ENCODE assay signal across 12 mouse cellular contexts in the genomic region with DNA sequence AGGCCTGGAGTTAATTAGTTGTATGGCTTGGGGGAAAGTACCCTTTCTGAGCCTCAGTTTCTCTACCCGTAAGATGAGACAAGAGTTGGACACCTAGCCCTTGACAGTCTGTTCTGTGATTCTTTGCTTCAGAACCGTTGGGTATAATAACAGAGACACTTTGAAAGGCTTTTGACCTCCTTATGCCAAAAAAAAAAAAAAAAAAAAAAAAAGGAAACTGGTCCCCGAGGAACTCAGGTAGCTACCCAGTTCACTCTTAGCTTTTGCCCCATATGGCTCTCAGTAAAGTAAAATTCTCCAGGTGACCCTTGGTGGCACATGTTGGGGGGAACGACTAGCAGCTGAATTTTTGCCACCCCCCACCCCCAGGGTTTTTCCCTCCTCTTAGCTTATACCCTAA. TPM values are rescaled to one million over a fixed set of nuclear protein-coding genes. Genes with fewer than 3 reads are reported as not detected.
DNase-seq lines count a peak whose midpoint lies in the region; ATAC-seq lines count a peak whose summit lies in the region.
"Had no signal": no experiment of that assay in that cellular context is flagged by ENCODE, and none has a peak within 500 bp of the region (broad histone marks: within the 10 kb centered on the region; RNA-seq: fewer than 3 reads in every experiment).

No protein-coding gene starts in this region.

- 50% methylated on average over 4 of the region's 4 CpGs for WGBS in heart, embryonic 14.5 days
- 49% methylated on average over 4 of the region's 4 CpGs for WGBS in intestine, embryonic 16.5 days
- WGBS in neural tube, embryonic 15.5 days = 34% methylated on average over 4 of the region's 4 CpGs

- peak overlapping the region; percentile 28 to 57; a peak in 3 of 4 replicates for H3K4me3 ChIP-seq in heart, embryonic 14.5 days (ENCODE audit: control insufficient read depth in 1 of 2, insufficient read depth in 1 of 2, low read depth in 1 of 2, low read length in 2 of 2)
- H3K4me3 ChIP-seq in megakaryocyte, embryonic 14.5 days (replicated peaks) = peak overlapping the region; percentile 28
- peak overlapping the region; percentile 18; the same call in 1 of the 2 replicates for H3K4me3 ChIP-seq in intestine, embryonic 16.5 days (ENCODE audit: low read length)
- no peak overlapping the region for H3K4me3 ChIP-seq in neural tube, embryonic 15.5 days (replicated peaks)

- 0 out of 2 replicates have a peak, but pooled peaks cover under 1% of the 10 kb centered on the region for H3K36me3 ChIP-seq in heart, embryonic 14.5 days (ENCODE audit: control insufficient read depth, insufficient read depth, low read length)
- peaks cover 40% of the 10 kb centered on the region for H3K36me3 ChIP-seq in megakaryocyte, embryonic 14.5 days (replicated peaks; ENCODE audit: low read length)
- H3K36me3 ChIP-seq in intestine, embryonic 16.5 days (ENCODE audit: control insufficient read depth, insufficient read depth, low read length) = no peaks in the 10 kb centered on the region
- no peaks in the 10 kb centered on the region for H3K36me3 ChIP-seq in neural tube, embryonic 15.5 days

- no peak for DNase-seq in heart, postnatal 36 days
- no peak for DNase-seq in adrenal gland, postnatal 10 days
- no peak for DNase-seq in cerebellum, postnatal 14 days
- DNase-seq: gastrocnemius, postnatal 10 days; kidney, postnatal 36 days; lung, adult 18-20 months; spleen, adult 18-20 months had no signal

- peaks cover 8 to 31% of the 10 kb centered on the region in 2 experiments for H3K4me1 ChIP-seq in heart, embryonic 14.5 days (ENCODE audit: control insufficient read depth in 2 of 2, insufficient read depth in 2 of 2, low read length in 2 of 2)
- H3K4me1 ChIP-seq in megakaryocyte, embryonic 14.5 days = peaks cover 59% of the 10 kb centered on the region
- H3K4me1 ChIP-seq in intestine, embryonic 16.5 days (ENCODE audit: control insufficient read depth, insufficient read depth, low read length) = peaks cover 2% of the 10 kb centered on the region; the same call in 1 of the 2 replicates
- H3K4me1 ChIP-seq in neural tube, embryonic 15.5 days = peaks cover 35% of the 10 kb centered on the region

- peak overlapping the region; percentile 72 for H3K4me2 ChIP-seq in heart, embryonic 14.5 days (ENCODE audit: low read length)
- H3K4me2 ChIP-seq in intestine, embryonic 16.5 days (ENCODE audit: low read depth, low read length) = peak overlapping the region; percentile 77
- peak overlapping the region; percentile 63 for H3K4me2 ChIP-seq in neural tube, embryonic 15.5 days

- no peak for ATAC-seq in heart, embryonic 14.5 days (ENCODE audit: insufficient number of reproducible peaks, insufficient read depth, low FRiP score, low read depth)
- ATAC-seq in megakaryocyte, adult 5-6 weeks (ENCODE audit: poor library complexity, severe bottlenecking) = no peak
- no peak for ATAC-seq in intestine, embryonic 16.5 days
- ATAC-seq in neural tube, embryonic 15.5 days (ENCODE audit: low FRiP score) = no peak

- no peaks in the 10 kb centered on the region for H3K9me3 ChIP-seq in heart, embryonic 14.5 days (ENCODE audit: control insufficient read depth, low read length)
- H3K9me3 ChIP-seq in megakaryocyte, embryonic 14.5 days = 0 out of 2 replicates have a peak, but pooled peaks cover 2% of the 10 kb centered on the region
- no peaks in the 10 kb centered on the region for H3K9me3 ChIP-seq in intestine, embryonic 16.5 days (ENCODE audit: control insufficient read depth, low read length)
- no peaks in the 10 kb centered on the region for H3K9me3 ChIP-seq in neural tube, embryonic 15.5 days (replicated peaks)

- H3K27me3 ChIP-seq in heart, embryonic 14.5 days (ENCODE audit: control insufficient read depth, insufficient read depth, low read length) = no peaks in the 10 kb centered on the region
- peaks cover 15% of the 10 kb centered on the region for H3K27me3 ChIP-seq in megakaryocyte, embryonic 14.5 days (replicated peaks)
- no peaks in the 10 kb centered on the region for H3K27me3 ChIP-seq in intestine, embryonic 16.5 days (replicated peaks; ENCODE audit: control insufficient read depth, insufficient read depth, low read length)
- H3K27me3 ChIP-seq in neural tube, embryonic 15.5 days (replicated peaks) = peaks cover 4% of the 10 kb centered on the region; the same call in 1 of the 2 replicates

- intact Hi-C loops in heart, postnatal 36 days (cut with DNase I) = loop anchor here (5.0 to 10.0 kb wide), 5 partner anchors 33 to 1732 kb away; a partner anchor contains a TSS

- H3K9ac ChIP-seq in heart, embryonic 14.5 days (ENCODE audit: low read length) = peak overlapping the region; percentile 77; the same call in 1 of the 2 replicates
- H3K9ac ChIP-seq in intestine, embryonic 16.5 days (ENCODE audit: low read depth, low read length) = no peak overlapping the region
- no peak overlapping the region for H3K9ac ChIP-seq in neural tube, embryonic 15.5 days (replicated peaks)

- peak overlapping the region in 1 of 2 experiments; percentile 57; a peak in 1 of 4 replicates for H3K27ac ChIP-seq in heart, embryonic 14.5 days (replicated peaks in 1 of 2; ENCODE audit: control insufficient read depth in 1 of 2, insufficient read depth in 1 of 2, low read depth in 2 of 2, low read length in 2 of 2)
- no peak overlapping the region for H3K27ac ChIP-seq in intestine, embryonic 16.5 days (ENCODE audit: low read length)
- H3K27ac ChIP-seq in neural tube, embryonic 15.5 days (replicated peaks) = no peak overlapping the region

RNA-seq across cellular contexts. Expression of a gene that starts 3.5 kb away (rescaled TPM):
- 34.8 and 36.2 TPM in 2 replicates for polyA plus RNA-seq in heart, embryonic 14.5 days (2014; fragmentation: Nextera tagmentation; extraction: Ambion mirVana)
- 10 to 100 TPM; 21.7 to 36.4 TPM for total RNA-seq in heart, postnatal 36 days (2021)
- polyA plus RNA-seq in megakaryocyte, embryonic 14.5 days (2012; ENCODE audit: insufficient read depth, low replicate concordance) = 3.4 and 10.3 TPM in 2 replicates
- 36.5 and 41.4 TPM in 2 replicates for total RNA-seq in megakaryocyte, adult 5-6 weeks (2015)
- total RNA-seq in megakaryocyte, adult 5-6 weeks (2017) = 56.6 and 62.1 TPM in 2 replicates
- polyA plus RNA-seq in intestine, embryonic 16.5 days (2015; fragmentation: Nextera tagmentation; extraction: Ambion mirVana) = 39.1 and 41.1 TPM in 2 replicates
- polyA plus RNA-seq in neural tube, embryonic 15.5 days (2015; fragmentation: Nextera tagmentation; extraction: Ambion mirVana) = 24.4 and 28.7 TPM in 2 replicates
- 10 to 100 TPM; 35.7 to 38.8 TPM for total RNA-seq in adrenal gland, postnatal 10 days (2021)
